Mouse (Mus musculus) gastrocnemius, adult 18-20 months (tissue): ENCODE measurements around the gene Scfd2. TPM values are rescaled to one million over a fixed set of nuclear protein-coding genes. Genes with fewer than 3 reads are reported as not detected.

ENCODE experiments used
- DNase-seq: peaks from one replicate; pipeline ENCODE4 v3.0.0; 2021; ENCODE audit warnings: low spot score
- long read RNA-seq, 2 experiments: library from polyadenylated mRNA; stranded (forward); transcript quantifications; one replicate each; pipeline ENCODE4 v2.0.0; 2021
- total RNA-seq, 2 experiments: library from RNA; stranded (reverse); gene quantifications; 2 replicates each; pipeline ENCODE4 v1.2.3; 2021

Scfd2 gene
- 10 to 100 TPM in 1 of 2 experiments, 1 to 10 TPM in 1; 9.4 to 11.2 TPM for total RNA-seq
- long read RNA-seq, experiment 1, transcript Scfd2-201 (9 exons, 3,672 nt): major isoform, 5 of 6 reads
- long read RNA-seq, experiment 1, partial matches to known transcripts: 0 of 6 reads
- long read RNA-seq, experiment 1, other reads (novel, unspliced or antisense): 1 of 6 reads
- long read RNA-seq, experiment 2, transcript Scfd2-201 (9 exons, 3,672 nt): major isoform, 5 of 6 reads
- long read RNA-seq, experiment 2, partial matches to known transcripts: 0 of 6 reads
- long read RNA-seq, experiment 2, other reads (novel, unspliced or antisense): 1 of 6 reads

GRCm38 (mm10) chr5:74531630-74532280, at the start of gene Scfd2:
TSS of gene Scfd2 (minus strand) at chr5:74531759.
- peak; percentile 95 for DNase-seq

DNA sequence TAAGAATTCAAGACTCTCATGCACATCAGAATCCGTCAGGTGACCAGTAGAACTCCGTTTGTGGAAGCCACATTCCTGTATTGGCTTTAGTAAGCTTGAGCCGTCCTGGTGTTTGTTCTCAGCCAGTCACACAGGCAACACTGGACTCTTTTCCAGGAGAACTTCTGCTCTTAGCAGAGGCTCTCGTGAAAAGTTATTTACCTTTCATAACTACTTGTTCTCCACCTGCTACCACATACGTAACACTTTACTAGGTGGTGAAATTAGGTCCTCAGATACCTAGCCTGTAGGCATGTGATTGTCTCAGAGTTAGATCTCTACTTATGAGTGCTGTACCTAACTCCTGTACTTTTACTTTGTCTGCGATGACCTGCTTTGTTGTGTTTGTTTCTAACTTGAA, 40.2 kb upstream of the Scfd2 start:
- no peak for DNase-seq

DNA sequence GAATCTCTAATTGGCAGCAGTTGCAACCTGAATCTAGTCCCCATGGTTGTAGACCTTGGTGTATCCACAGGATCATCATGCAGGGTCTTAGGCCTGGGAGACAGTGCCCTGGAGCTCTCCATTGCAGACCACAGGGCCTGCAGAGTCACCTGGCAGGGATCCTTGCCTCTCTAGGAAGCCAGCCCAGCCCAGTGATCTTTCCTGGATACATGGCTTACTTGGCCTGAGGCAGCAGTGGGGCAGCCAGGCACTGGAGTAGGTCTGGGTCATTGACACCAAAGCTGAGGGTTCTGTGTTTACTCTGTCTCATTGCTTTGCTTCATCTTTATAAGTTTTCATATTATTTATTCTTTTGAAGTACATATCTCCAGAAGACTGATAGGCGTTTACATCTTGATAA, 29.6 kb upstream of the Scfd2 start:
- peak; percentile 33 for DNase-seq

DNA sequence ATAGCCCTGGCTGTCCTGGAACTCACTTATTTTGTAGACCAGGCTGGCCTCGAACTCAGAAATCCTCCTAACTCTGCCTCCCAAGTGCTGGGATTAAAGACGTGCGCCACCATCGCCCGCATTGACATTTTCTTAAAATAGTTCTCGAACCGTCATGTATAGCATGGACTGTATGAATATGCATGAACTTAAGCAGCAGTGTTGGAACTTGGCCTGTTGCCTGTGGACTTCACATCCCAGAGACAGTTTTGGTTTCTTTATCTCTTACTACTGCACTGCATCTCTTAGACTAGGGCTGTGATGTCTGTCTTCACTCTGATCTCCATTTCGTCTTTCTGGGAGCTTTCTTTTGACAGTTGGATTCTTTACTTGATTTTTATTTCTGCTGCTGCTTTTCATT, 18.0 kb upstream of the Scfd2 start:
- no peak for DNase-seq

DNA sequence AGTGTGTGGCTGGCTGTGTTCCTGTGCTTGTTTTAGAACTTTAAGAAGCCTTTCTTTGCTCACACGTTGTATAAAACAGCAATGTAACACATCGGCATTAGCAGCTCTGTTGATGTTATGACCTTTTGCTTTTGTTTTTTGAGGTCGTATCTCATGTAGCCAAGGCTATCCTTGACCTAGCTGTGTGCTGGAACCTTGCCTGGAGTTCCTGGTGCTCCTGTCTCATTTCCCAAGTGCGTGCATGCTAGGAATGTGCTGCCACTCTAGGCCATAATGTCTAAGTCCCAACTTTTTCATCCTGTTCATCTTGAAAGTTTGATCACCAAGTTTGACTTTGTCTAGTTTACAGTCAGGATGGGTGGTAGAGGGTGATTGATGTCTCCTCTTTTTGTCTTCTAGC, 14.0 kb upstream of the Scfd2 start:
- DNase-seq: no peak

- no peak for DNase-seq
These were observed 4.8 kb upstream of the Scfd2 start for GRCm38 (mm10) chr5:74536180-74536947.

- peak; percentile 82 for DNase-seq
These were observed 3.9 kb upstream of the Scfd2 start, which contains the start of gene Fip1l1 for GRCm38 (mm10) chr5:74535240-74536021. TSS of gene Fip1l1 (plus strand) at chr5:74535449.

DNA sequence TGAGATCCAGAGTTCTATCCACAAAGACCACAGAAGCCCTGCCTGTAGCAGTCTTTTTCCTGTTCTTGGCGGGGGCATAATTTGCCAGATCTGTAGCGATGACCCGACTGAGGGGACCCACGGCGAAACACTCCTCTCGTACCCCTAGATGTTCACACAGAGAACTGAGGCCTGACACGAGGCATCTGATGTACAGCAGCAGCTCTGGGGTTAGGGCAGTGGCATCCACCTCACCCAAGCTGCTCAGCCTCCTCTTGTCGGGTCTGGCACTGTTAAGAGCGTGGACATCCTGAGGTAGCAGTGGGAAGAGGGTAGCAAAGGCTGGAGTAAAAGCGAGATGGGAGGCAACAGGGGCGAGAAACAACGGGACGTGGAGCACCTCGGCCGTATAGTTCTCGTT, 774 bp downstream of the Scfd2 start:
- no peak for DNase-seq

GRCm38 (mm10) chr5:74527025-74527424, 4.5 kb downstream of the Scfd2 start:
- no peak for DNase-seq

- DNase-seq: no peak
These were observed 19.9 kb downstream of the Scfd2 start for GRCm38 (mm10) chr5:74511686-74512085.

- DNase-seq: no peak
These were observed 38.9 kb downstream of the Scfd2 start for GRCm38 (mm10) chr5:74492705-74493104.

DNA sequence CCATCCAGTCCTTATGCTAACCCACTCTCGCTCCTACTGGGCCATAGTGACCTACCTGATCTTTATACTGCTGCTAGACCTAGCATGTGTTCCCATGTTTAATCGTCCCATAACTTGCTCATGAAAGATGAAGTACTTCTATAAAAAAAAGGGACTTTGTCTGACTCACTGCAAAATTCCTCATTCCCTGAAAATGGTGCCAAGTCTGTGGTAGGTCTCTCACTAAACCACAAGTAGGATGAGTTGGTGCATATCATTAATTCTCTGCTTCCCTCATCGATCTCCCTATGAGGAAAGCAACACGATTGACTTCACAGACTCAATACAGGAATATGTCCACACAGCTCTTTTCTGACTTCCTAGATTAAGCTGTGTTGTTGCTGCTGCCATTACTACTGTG, 46.9 kb downstream of the Scfd2 start:
- DNase-seq: no peak

- DNase-seq: no peak
These were observed 48.9 kb downstream of the Scfd2 start for GRCm38 (mm10) chr5:74482633-74483032.

DNA sequence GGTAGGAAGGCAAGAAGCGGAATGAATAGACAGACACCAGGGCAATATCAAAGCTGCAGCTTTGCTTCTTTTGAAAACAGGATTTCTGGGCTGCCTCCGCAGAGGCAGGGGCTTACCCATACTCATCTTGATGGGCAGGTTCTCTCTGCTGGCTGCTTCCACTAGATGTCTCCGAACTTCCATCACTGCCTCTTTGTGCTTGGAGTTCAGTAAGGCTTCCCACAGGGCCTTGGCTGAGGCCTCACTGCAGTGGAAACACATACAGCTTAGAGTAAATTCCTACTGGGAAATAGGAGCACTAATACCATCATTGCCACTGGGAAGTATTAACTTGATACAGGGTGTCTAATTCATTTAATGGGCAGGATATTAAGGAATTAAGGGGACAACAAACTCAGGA, 49.5 kb downstream of the Scfd2 start:
- no peak for DNase-seq

GRCm38 (mm10) chr5:74480409-74480808, 51.1 kb downstream of the Scfd2 start:
- DNase-seq: no peak

GRCm38 (mm10) chr5:74479947-74480346, 51.6 kb downstream of the Scfd2 start:
- no peak for DNase-seq

DNA sequence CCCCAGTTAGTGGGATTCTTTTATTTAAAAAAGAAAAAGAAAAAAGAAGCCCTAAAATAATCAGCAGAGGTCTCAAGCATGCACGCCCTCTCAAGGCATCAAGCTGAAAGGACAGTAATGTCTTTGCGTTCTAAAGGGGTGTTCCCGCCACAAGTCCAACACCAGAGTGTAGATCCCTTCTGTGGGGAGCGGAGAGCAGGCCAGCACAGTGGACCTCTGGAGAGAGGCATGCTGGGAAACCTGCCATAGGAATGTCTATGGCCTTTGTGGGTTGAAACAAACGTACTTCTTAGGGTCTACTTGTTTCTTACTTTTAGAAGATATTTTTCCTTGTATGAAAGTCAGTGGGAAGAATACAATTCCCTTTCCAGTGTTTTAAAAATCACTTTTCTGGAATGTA, 52.4 kb downstream of the Scfd2 start:
- no peak for DNase-seq

- no peak for DNase-seq
These were observed 55.0 kb downstream of the Scfd2 start for GRCm38 (mm10) chr5:74476551-74476950.

- DNase-seq: no peak
These were observed 58.4 kb downstream of the Scfd2 start for GRCm38 (mm10) chr5:74473117-74473516.

- DNase-seq: peak; percentile 4
These were observed 60.7 kb downstream of the Scfd2 start for GRCm38 (mm10) chr5:74470819-74471218.

DNA sequence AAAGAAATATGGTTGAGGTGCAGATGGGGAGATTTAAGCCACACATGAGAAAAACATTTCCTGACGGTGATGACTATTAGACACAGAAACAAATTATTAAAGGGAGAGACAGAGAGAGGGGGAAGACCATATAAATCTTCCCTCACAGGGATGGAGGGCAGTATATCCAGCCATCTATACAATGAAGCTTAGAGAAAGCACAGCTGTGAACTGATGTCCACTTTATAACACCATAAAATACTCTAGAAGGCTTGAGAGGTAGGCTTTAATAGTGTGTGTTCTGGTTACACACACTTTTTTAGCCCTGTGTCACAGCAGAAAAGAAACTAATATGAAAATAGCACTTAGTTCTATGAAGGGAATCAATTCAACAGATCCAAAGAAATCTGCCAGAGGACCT, 61.9 kb downstream of the Scfd2 start:
- no peak for DNase-seq

- DNase-seq: no peak
These were observed 63.8 kb downstream of the Scfd2 start for GRCm38 (mm10) chr5:74467753-74468152.
